Mouse (Mus musculus) c-Kit-positive CD71-positive TER-119-negative erythroid progenitor cells, embryonic 14.5 days (primary cell): Measurements from ENCODE around the gene Hoxa11.

Source experiments
- DNase-seq: peaks from one replicate; pipeline ENCODE4 v3.0.0-alpha.2; 2013; ENCODE audit warnings: low read depth

Hoxa11 gene

GRCm38 (mm10) chr6:52247766-52248637, 2.4 kb upstream of the Hoxa11 start:
- DNase-seq, result no peak

DNA sequence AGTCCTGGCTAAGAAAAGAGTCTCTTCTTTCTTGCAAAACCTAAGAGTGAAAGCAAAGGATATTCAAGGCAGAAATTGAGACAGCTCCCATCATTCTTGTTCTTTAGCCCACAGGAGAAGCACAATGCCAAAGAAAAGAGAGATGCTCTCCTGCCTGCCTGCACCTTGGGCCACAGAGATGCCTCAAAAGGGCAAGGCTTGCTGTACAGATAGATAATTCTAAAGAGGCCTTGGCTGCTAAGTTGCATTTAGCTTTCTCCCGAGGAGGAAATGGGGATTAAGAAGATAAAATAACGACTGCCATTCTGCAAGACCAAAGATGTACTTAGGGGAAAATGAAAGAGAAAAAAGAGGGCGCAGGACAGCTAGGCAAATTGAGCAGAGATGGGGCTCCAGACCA, 1.3 kb upstream of the Hoxa11 start:
- no peak for DNase-seq

DNA sequence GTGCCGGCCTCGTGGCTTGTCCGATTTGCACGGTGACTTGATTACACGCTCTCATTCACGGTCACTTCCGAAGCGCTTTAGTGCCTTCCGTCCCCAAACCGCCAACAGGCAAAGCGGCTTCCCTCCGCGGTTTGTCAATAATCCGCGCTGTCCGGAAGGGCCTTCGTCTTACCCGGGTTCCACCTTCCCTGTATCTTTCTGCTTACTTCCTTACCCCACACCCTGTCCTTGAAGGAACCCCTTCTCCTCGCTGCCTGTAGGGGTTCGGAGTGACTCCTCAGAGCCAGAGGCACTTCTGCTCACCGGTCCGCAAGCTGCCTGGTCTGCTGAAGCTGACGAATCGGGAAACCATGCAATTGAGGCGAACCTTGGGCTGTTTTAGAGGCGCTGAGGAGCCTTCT, 793 bp upstream of the Hoxa11 start:
- no peak for DNase-seq

DNA sequence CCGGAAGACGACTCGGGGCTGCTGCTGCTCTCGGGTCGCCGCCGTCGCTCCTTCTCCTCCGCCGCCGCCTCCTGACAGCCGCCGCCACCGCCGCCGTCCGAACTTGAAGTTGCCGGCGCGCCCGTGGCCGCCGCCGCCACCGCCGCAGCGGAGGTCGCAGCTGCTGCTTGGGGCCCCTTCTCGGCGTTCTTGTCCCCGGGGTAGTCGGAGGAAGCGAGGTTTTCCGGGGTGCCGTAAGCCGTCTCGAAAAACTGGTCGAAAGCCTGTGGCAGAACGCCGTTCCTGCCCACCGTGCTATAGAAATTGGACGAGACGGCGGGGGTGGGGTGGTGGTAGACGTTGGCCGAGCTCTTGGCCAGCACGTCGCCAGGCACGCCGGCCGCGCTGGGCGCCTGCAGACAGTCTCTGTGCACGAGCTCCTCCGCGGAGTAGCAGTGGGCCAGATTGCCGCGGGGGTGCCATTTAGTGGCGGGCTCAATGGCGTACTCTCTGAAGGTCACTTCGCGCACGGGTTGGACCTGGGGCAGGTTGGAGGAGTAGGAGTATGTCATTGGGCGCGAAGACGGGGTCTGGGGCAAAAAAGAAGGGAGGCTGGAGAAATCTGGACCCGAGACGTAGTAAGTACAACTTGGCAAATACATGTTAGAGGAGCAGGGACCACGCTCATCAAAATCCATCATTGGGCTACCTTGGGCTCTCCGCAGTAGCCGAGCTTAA, 412 bp downstream of the Hoxa11 start:
- no peak for DNase-seq

DNA sequence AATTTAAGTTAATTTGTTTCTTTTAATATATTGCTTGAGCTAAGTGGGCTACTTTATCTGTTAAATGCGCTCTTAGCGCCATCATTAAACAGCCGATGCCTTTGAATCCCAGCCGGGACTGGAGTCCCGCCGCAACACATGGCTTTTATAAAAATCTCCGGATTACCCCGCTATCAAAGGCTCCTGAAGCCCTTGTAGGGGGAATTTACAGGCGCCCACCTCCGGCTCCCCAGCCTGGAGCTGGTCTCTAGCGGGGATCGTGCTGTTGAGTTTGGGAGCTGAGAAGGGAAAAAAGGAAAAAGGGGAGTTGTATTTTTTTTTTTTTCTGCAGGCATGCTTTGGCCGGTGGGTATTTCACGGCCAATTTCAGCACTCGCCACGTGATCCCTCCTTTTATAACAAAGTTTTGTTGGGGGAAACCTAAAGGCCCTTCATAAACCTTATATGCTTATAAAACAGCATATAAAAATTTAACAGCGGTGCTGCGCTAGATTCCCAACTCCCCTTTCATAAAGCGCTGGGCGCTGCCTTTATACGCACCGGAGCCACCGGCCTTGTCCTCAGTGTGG, 1.1 kb downstream of the Hoxa11 start:
- no peak for DNase-seq

DNA sequence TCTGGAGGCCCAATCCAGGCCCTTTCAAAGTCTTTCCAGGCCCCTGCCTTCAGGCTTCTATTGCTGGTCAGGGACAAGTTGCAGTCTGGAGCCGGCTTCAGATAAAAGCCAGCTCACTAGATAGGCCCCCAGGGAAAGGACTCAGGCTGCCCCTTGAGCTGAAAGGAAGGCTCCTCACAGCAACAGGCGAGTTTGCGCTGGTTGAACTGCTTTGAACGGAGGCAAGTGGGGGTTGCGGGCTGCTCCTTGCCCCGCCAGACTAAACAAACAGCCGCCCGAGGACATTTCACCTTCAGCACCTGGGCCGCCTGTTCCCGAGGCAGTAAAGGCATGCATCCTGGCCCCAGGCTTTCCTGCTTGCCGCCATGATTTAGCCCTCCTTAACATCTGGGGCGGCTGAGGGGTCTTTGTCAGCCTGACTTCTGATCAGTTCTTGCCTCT, 1.9 kb downstream of the Hoxa11 start:
- DNase-seq, result no peak

GRCm38 (mm10) chr6:52242801-52243332, 2.7 kb downstream of the Hoxa11 start:
- DNase-seq, result no peak

GRCm38 (mm10) chr6:52241001-52241621, 4.5 kb downstream of the Hoxa11 start:
- no peak for DNase-seq

DNA sequence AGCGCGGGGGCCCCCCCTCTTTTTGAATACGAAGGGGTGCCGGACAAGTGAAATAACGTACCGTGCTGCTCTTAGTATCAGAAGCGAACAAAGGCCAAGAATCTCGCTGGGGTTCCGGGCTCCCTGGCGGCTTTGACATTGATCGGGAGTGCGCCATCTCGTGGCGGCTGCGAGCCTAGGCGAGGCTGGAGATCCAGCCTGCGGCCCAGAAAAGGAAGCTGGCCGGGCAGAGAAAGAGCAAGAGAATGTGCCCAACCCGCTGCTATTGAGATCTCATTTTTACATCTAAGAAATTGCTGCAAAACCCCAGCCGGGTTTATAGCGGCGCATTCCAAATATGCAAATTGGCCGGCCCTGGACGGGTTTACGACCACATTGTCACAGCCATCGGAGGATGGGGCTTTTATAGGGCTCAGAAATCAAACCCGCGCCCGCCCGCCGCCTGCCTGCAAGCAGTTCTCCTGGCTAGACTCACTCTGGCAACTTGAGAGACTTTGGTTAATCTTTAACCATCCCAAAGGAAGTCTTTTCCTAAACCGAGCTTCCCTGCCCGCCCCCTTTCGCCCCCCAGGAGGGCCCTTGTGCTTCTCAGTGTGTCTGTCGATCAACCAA, 5.1 kb downstream of the Hoxa11 start, which contains the start of gene Hoxa10:
Gene Hoxa10 (minus strand): TSS at position 466 of the 612 bp plus-strand sequence.
- DNase-seq, result peak; percentile 32

DNA sequence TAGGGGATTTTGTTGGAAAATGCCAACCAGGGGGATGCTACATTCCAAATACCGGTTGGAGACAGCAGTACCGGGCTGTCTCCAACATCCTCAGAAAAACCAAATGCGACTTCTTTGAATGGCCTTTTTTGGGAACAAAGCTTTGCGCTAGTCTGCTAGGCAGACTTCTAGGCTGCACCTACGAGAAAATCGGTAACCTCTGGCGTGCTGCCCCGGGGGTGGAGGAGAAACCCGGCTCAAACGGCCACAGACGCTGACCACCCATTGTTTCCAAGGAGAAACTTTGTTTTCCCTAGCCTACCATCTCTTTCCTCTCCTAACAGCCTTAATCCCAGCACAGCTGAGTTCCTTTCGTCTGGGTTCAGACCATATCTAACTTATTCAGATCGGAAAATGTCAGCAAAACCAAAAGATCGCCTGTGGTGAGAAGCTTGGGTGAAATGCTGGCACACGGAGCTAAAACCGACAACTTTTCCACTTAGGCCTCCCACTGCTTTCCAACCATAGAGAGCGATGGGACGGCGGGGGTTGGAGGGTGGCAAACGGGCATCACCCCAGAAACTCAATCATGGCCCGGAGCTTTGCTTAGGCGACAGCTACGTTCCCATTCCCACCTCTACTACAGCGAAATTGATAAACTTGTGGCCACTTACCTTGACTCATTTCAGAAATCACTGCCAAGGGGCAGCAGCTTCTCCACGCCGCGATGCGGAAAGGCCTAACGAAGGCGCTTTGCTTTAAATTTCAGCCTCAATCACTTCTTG, 5.8 kb downstream of the Hoxa11 start:
- no peak for DNase-seq

GRCm38 (mm10) chr6:52238976-52239375, 6.6 kb downstream of the Hoxa11 start:
- no peak for DNase-seq

DNA sequence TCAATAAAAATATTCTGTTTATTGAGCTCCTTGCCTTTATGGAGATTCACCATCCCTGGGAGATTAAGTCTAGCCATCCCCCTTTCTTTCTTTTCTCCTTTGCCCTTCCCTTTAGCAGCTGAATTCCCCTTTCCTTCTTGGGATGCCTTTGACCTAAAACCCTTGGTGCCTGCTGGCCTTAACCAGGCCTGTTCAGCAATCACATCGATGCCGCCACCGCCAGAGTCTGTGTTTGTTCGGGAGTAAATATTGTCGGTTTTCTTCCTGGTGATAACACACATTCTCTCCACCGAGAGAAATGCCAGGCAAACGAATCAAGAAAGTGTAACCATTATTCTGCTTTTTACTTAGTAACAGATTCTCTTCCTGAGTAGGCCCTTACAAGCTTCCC, 7.5 kb downstream of the Hoxa11 start:
- no peak for DNase-seq

DNA sequence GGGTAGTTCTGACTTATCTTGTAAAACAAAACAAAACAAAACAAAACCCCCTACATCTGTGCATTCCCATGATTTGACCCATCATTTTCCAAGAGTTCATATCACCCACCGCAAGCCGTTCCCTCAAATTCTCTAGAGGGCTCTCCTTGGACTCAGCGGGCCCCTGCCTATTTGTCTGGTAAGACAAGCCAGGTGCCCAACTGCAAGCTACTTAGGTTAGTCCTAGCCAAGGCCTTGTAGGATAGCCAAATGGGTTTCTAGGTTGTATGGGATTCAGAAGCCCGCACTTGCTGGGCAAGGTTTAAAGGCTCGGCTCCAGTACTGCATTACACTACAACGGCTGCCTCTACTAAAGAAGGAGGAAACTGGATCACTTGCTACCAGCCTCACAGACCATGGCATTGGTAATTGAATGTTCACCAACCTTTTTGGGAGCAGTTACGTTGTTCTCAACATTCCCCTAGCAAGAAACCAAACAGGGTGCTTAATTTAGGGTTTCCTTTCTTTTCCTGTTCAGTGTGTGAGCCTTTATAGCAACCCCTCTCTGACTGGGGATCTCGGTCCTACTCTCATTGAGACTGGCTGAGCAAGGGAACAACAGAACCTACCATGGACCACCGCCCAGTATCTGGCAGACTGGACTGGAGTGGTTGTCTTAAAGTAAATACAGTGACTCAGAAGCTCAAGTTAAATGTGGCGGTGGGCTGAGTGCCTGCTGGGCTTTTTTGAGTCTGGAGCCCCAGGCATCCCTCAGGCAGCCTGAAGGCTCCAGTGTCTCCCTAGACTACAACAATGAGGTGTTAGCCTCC, 8.1 kb downstream of the Hoxa11 start:
- DNase-seq, result no peak

DNA sequence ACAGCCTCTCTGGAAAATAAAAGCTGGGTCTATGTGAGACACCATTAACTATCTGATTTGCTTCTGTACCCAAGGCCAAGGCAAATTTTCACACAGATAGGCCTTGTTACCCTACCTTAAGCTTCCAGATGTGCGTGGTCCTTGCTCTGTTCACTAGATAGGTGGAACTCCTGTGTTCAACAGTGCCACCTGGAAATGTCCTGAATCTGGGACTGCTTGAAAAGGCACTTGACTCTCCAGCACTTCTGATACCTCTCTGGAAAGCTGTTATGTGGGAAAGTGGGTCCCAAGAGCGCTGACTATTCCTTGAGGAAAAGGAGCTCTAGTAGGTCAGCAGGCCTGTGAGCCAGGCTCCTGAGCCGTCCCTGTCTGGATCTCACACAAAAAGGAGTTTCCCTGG, 8.8 kb downstream of the Hoxa11 start:
- no peak for DNase-seq

- no peak for DNase-seq
Measured at GRCm38 (mm10) chr6:52235866-52236265, 9.7 kb downstream of the Hoxa11 start.

DNA sequence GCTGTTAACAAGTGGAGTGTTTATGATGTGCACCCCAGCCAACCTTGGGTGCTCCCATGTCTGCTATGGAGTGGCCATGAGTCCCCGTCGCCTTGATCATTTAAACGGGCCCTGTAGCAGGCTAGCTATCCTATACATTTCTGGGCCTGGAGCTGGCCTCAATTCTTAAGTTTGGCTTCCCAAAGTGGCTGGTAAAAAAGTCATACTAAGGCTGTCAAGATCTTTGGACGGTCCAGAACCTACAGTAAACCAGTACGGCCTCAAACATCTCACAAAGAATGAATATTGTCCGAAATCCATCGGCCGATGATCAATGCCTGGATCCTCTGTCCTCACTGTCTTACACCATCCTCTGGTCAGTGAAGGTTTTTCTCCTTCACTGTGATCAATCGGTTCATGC, 10.3 kb downstream of the Hoxa11 start:
- no peak for DNase-seq

GRCm38 (mm10) chr6:52234428-52235140, 11.0 kb downstream of the Hoxa11 start:
- DNase-seq, result no peak

- DNase-seq, result no peak
Measured at GRCm38 (mm10) chr6:52233546-52234427, 11.8 kb downstream of the Hoxa11 start.
